Mouse (Mus musculus): ENCODE results near the gene Cog6. TPM values are rescaled to one million over a fixed set of nuclear protein-coding genes. Genes with fewer than 3 reads are reported as not detected.

Cog6 gene
- polyA plus RNA-seq, 1 experiment from 2014 or later, result 54.9 TPM

- H3K4me2 ChIP-seq (ENCODE audit: low read depth), result no peak overlapping the region
- whole genome bisulfite sequencing, result 71% methylated on average over 2 of the region's 2 CpGs
- ATAC-seq (ENCODE audit: insufficient read depth, low FRiP score, low TSS enrichment), result no peak
Measured at GRCm38 (mm10) chr3:53004406-53005114, 12.5 kb downstream of the Cog6 start.

GRCm38 (mm10) chr3:53002076-53002475 lies 15.0 kb downstream of the Cog6 start:
- DNase-seq (ENCODE audit: low spot score), result no peak
- no peak for ATAC-seq (ENCODE audit: insufficient read depth, low FRiP score, low TSS enrichment)
- H3K9me3 ChIP-seq (ENCODE audit: control insufficient read depth, low read length), result no peaks in the 10 kb centered on the region
- 71% methylated on average over 6 of the region's 6 CpGs for WGBS
- no peaks in the 10 kb centered on the region; the same call in 1 of the 2 replicates for H3K36me3 ChIP-seq (ENCODE audit: control insufficient read depth, insufficient read depth, low read length)
- no peaks in the 10 kb centered on the region for H3K4me1 ChIP-seq (ENCODE audit: control insufficient read depth, insufficient read depth, low read length)
- H3K4me2 ChIP-seq (ENCODE audit: low read depth), result no peak overlapping the region
- H3K9ac ChIP-seq (ENCODE audit: low read length), result no peak overlapping the region
- H3K4me3 ChIP-seq (ENCODE audit: low read depth, low read length), result no peak overlapping the region
- no peaks in the 10 kb centered on the region for H3K27me3 ChIP-seq (ENCODE audit: control insufficient read depth, insufficient read depth, low read length)
- no peak overlapping the region for H3K27ac ChIP-seq (ENCODE audit: low read depth, low read length)

More at GRCm38 (mm10) chr3:53004406-53005114, 12.5 kb downstream of the Cog6 start:
- H3K4me3 ChIP-seq (ENCODE audit: low read depth, low read length), result no peak overlapping the region
- DNase-seq (ENCODE audit: low spot score), result no peak
- no peak overlapping the region for H3K9ac ChIP-seq (ENCODE audit: low read length)
- no peaks in the 10 kb centered on the region for H3K9me3 ChIP-seq (ENCODE audit: control insufficient read depth, low read length)
- H3K4me1 ChIP-seq (ENCODE audit: control insufficient read depth, insufficient read depth, low read length), result no peaks in the 10 kb centered on the region
- H3K27me3 ChIP-seq (ENCODE audit: control insufficient read depth, insufficient read depth, low read length), result no peaks in the 10 kb centered on the region
- H3K36me3 ChIP-seq (ENCODE audit: control insufficient read depth, insufficient read depth, low read length), result peaks cover 10% of the 10 kb centered on the region
- no peak overlapping the region for H3K27ac ChIP-seq (ENCODE audit: low read depth, low read length)

- Histone ChIP-seq H3K9ac (ENCODE audit: low read length) (no peak overlapping the region), H3K4me1 (ENCODE audit: control insufficient read depth, insufficient read depth, low read length) (no peaks in the 10 kb centered on the region), H3K4me2 (ENCODE audit: low read depth) (no peak overlapping the region), H3K9me3 (ENCODE audit: control insufficient read depth, low read length) (no peaks in the 10 kb centered on the region), H3K36me3 (ENCODE audit: control insufficient read depth, insufficient read depth, low read length) (peaks cover 2% of the 10 kb centered on the region; the same call in 1 of the 2 replicates), H3K4me3 (ENCODE audit: low read depth, low read length) (no peak overlapping the region), H3K27ac (ENCODE audit: low read depth, low read length) (no peak overlapping the region), H3K27me3 (ENCODE audit: control insufficient read depth, insufficient read depth, low read length) (no peaks in the 10 kb centered on the region)
- DNase-seq (ENCODE audit: low spot score), result no peak
- ATAC-seq (ENCODE audit: insufficient read depth, low FRiP score, low TSS enrichment), result no peak
- 82% methylated on average over 3 of the region's 3 CpGs for WGBS
Measured at GRCm38 (mm10) chr3:52999996-53000395, 17.0 kb downstream of the Cog6 start.

GRCm38 (mm10) chr3:52999016-52999744 lies 17.9 kb downstream of the Cog6 start:
- Histone ChIP-seq H3K27me3 (ENCODE audit: control insufficient read depth, insufficient read depth, low read length) (no peaks in the 10 kb centered on the region), H3K9ac (ENCODE audit: low read length) (no peak overlapping the region), H3K4me2 (ENCODE audit: low read depth) (no peak overlapping the region), H3K4me1 (ENCODE audit: control insufficient read depth, insufficient read depth, low read length) (no peaks in the 10 kb centered on the region), H3K4me3 (ENCODE audit: low read depth, low read length) (no peak overlapping the region), H3K9me3 (ENCODE audit: control insufficient read depth, low read length) (no peaks in the 10 kb centered on the region), H3K27ac (ENCODE audit: low read depth, low read length) (no peak overlapping the region), H3K36me3 (ENCODE audit: control insufficient read depth, insufficient read depth, low read length) (peaks cover 2% of the 10 kb centered on the region; the same call in 1 of the 2 replicates)
- ATAC-seq (ENCODE audit: insufficient read depth, low FRiP score, low TSS enrichment) (no peak), DNase-seq (ENCODE audit: low spot score) (no peak)
- WGBS, result 82% methylated on average over 15 of the region's 15 CpGs

GRCm38 (mm10) chr3:52997381-52997780 lies 19.7 kb downstream of the Cog6 start:
- 88% methylated on average over 1 of the region's 1 CpGs for WGBS
- Histone ChIP-seq H3K27me3 (ENCODE audit: control insufficient read depth, insufficient read depth, low read length) (no peaks in the 10 kb centered on the region), H3K9ac (ENCODE audit: low read length) (no peak overlapping the region), H3K9me3 (ENCODE audit: control insufficient read depth, low read length) (no peaks in the 10 kb centered on the region), H3K4me3 (ENCODE audit: low read depth, low read length) (no peak overlapping the region), H3K27ac (ENCODE audit: low read depth, low read length) (no peak overlapping the region), H3K4me2 (ENCODE audit: low read depth) (no peak overlapping the region), H3K36me3 (ENCODE audit: control insufficient read depth, insufficient read depth, low read length) (peaks cover 2% of the 10 kb centered on the region), H3K4me1 (ENCODE audit: control insufficient read depth, insufficient read depth, low read length) (no peaks in the 10 kb centered on the region)
- no peak for DNase-seq (ENCODE audit: low spot score)
- no peak for ATAC-seq (ENCODE audit: insufficient read depth, low FRiP score, low TSS enrichment)

GRCm38 (mm10) chr3:52996635-52997034 lies 20.4 kb downstream of the Cog6 start:
- Histone ChIP-seq H3K27me3 (ENCODE audit: control insufficient read depth, insufficient read depth, low read length) (no peaks in the 10 kb centered on the region), H3K4me3 (ENCODE audit: low read depth, low read length) (no peak overlapping the region), H3K4me1 (ENCODE audit: control insufficient read depth, insufficient read depth, low read length) (no peaks in the 10 kb centered on the region), H3K9ac (ENCODE audit: low read length) (no peak overlapping the region), H3K27ac (ENCODE audit: low read depth, low read length) (no peak overlapping the region), H3K4me2 (ENCODE audit: low read depth) (no peak overlapping the region), H3K9me3 (ENCODE audit: control insufficient read depth, low read length) (no peaks in the 10 kb centered on the region), H3K36me3 (ENCODE audit: control insufficient read depth, insufficient read depth, low read length) (peaks cover 2% of the 10 kb centered on the region)
- DNase-seq (ENCODE audit: low spot score) (no peak), ATAC-seq (ENCODE audit: insufficient read depth, low FRiP score, low TSS enrichment) (no peak)
- 89% methylated on average over 5 of the region's 5 CpGs for WGBS

- ATAC-seq (ENCODE audit: insufficient read depth, low FRiP score, low TSS enrichment) (no peak), DNase-seq (ENCODE audit: low spot score) (peak; percentile 33)
- Histone ChIP-seq H3K4me3 (ENCODE audit: low read depth, low read length) (no peak overlapping the region), H3K27me3 (ENCODE audit: control insufficient read depth, insufficient read depth, low read length) (no peaks in the 10 kb centered on the region), H3K9me3 (ENCODE audit: control insufficient read depth, low read length) (no peaks in the 10 kb centered on the region), H3K4me2 (ENCODE audit: low read depth) (no peak overlapping the region), H3K36me3 (ENCODE audit: control insufficient read depth, insufficient read depth, low read length) (peaks cover 2% of the 10 kb centered on the region), H3K4me1 (ENCODE audit: control insufficient read depth, insufficient read depth, low read length) (no peaks in the 10 kb centered on the region), H3K9ac (ENCODE audit: low read length) (no peak overlapping the region), H3K27ac (ENCODE audit: low read depth, low read length) (no peak overlapping the region)
- 78% methylated on average over 5 of the region's 5 CpGs for WGBS
Measured at GRCm38 (mm10) chr3:52994666-52995065, 22.4 kb downstream of the Cog6 start.

- Histone ChIP-seq H3K4me2 (ENCODE audit: low read depth) (no peak overlapping the region), H3K27me3 (ENCODE audit: control insufficient read depth, insufficient read depth, low read length) (no peaks in the 10 kb centered on the region), H3K9ac (ENCODE audit: low read length) (no peak overlapping the region), H3K4me3 (ENCODE audit: low read depth, low read length) (no peak overlapping the region), H3K4me1 (ENCODE audit: control insufficient read depth, insufficient read depth, low read length) (no peaks in the 10 kb centered on the region), H3K36me3 (ENCODE audit: control insufficient read depth, insufficient read depth, low read length) (peaks cover 2% of the 10 kb centered on the region), H3K9me3 (ENCODE audit: control insufficient read depth, low read length) (no peaks in the 10 kb centered on the region), H3K27ac (ENCODE audit: low read depth, low read length) (no peak overlapping the region)
- DNase-seq (ENCODE audit: low spot score), result no peak
- ATAC-seq (ENCODE audit: insufficient read depth, low FRiP score, low TSS enrichment), result no peak
- 84% methylated on average over 9 of the region's 10 CpGs for WGBS
Measured at GRCm38 (mm10) chr3:52993296-52993695, 23.7 kb downstream of the Cog6 start.
